Mouse (Mus musculus) liver, postnatal 0 days (tissue): ENCODE data around the gene Lypd6b. TPM values are rescaled to one million over a fixed set of nuclear protein-coding genes. Genes with fewer than 3 reads are reported as not detected.

Experiments used
- ATAC-seq: fragments of 200-750 bp; cut with Nextera tagmentation; 2 replicates; pipeline ENCODE4 v1.8.0; 2017; ENCODE audit warnings: mild to moderate bottlenecking, moderate library complexity
- DNase-seq: peaks from one replicate; pipeline ENCODE4 v3.0.0-alpha.2; 2016
- H3K27ac ChIP-seq: fragments of 300-500 bp; sonication (generic); 2 replicates; pipeline ENCODE4 v1.5.1; 2014; ENCODE audit warnings: antibody characterized with exemption, moderate library complexity, mild to moderate bottlenecking, low read depth
- H3K27me3 ChIP-seq: fragments of 300-500 bp; sonication (generic); 2 replicates; pipeline ENCODE4 v1.6.1; 2014; ENCODE audit warnings: low read length, control low read depth, mixed read lengths; ENCODE audit not compliant: insufficient read depth
- H3K36me3 ChIP-seq: fragments of 300-500 bp; sonication (generic); replicated peaks from 2 replicates; pipeline ENCODE4 v1.6.1; 2014; ENCODE audit warnings: mild to moderate bottlenecking, control low read depth, low read length, moderate library complexity, mixed read lengths; ENCODE audit not compliant: insufficient read depth
- H3K4me1 ChIP-seq: fragments of 300-500 bp; sonication (generic); 2 replicates; pipeline ENCODE4 v1.6.1; 2014; ENCODE audit warnings: antibody characterized with exemption, mild to moderate bottlenecking, control low read depth; ENCODE audit not compliant: insufficient read depth
- H3K4me2 ChIP-seq: fragments of 300-500 bp; sonication (generic); 2 replicates; pipeline ENCODE4 v1.6.1; 2014; ENCODE audit warnings: low read depth, mild to moderate bottlenecking, low read length, moderate library complexity, mixed read lengths
- H3K4me3 ChIP-seq: fragments of 300-500 bp; sonication (generic); 2 replicates; pipeline ENCODE4 v1.5.1; 2014; ENCODE audit warnings: low read depth, low read length
- H3K9ac ChIP-seq: fragments of 300-500 bp; sonication (generic); replicated peaks from 2 replicates; pipeline ENCODE4 v1.6.1; 2014; ENCODE audit warnings: mild to moderate bottlenecking, moderate library complexity
- H3K9me3 ChIP-seq: fragments of 300-500 bp; sonication (generic); 2 replicates; pipeline ENCODE4 v1.6.1; 2016; ENCODE audit warnings: mild to moderate bottlenecking, control low read depth, low read length, mixed read lengths
- CTCF ChIP-seq: sonication (generic); IDR thresholded peaks from 2 replicates; pipeline ENCODE4 v1.5.1; 2016; ENCODE audit warnings: antibody characterized with exemption, low read depth
- EP300 ChIP-seq: IDR thresholded peaks from 2 replicates; pipeline ENCODE4 v1.6.1; 2016; ENCODE audit warnings: antibody characterized with exemption, low read depth, mild to moderate bottlenecking
- whole genome bisulfite sequencing: fragments of 180-500 bp; shearing (Covaris S2); extraction: QIAGEN DNeasy Blood & Tissue Kit; methylation state at CpG from one replicate; pipeline ENCODE4 v1.1.7; 2014; ENCODE audit not compliant: insufficient replicate concordance; 5-methylcytosine and 5-hydroxymethylcytosine counted together
- polyA plus RNA-seq: library from polyadenylated mRNA; unstranded; fragments of >200 nt; fragmentation: Nextera tagmentation; extraction: Ambion mirVana; gene quantifications from 2 replicates; pipeline ENCODE4 v1.2.1, GENCODE M21; 2015

Lypd6b gene
- polyA plus RNA-seq, 1 experiment from 2014 or later: not detected

GRCm38 (mm10) chr2:49856161-49856564, 68.7 kb downstream of the Lypd6b start:
- no peak overlapping the region for H3K4me3 ChIP-seq
- H3K4me1 ChIP-seq: no peaks in the 10 kb centered on the region
- DNase-seq (no peak), ATAC-seq (no peak)
- no peaks in the 10 kb centered on the region for H3K9me3 ChIP-seq
- no peaks in the 10 kb centered on the region for H3K36me3 ChIP-seq
- H3K4me2 ChIP-seq: no peak overlapping the region
- H3K27ac ChIP-seq: no peak overlapping the region
- no peaks in the 10 kb centered on the region for H3K27me3 ChIP-seq
- 69% methylated on average over 10 of the region's 10 CpGs for WGBS
- TF ChIP-seq EP300: no peak
- TF ChIP-seq CTCF: no peak
- no peak overlapping the region for H3K9ac ChIP-seq

DNA sequence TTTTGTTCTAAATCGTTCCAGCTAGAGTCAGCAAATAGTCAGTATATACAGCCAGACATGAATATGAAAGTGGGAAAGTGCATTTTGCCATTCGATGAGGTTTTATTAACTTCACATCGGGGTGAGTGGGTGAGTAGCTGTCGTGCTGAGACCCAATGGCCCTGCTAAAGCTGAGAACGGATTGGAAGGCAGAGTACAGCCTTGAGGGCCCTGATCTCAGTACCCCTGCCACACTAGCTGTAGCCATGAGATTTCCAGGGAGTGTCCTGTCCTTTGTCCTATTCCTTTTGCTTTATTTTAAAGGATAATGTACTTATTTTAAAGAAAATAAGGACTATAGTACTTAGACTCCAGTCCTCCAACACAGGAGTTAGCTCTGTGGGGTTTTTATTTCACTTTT, 69.1 kb downstream of the Lypd6b start:
- H3K4me3 ChIP-seq: no peak overlapping the region
- no peaks in the 10 kb centered on the region for H3K36me3 ChIP-seq
- TF ChIP-seq CTCF (no peak), EP300 (no peak)
- H3K9me3 ChIP-seq: no peaks in the 10 kb centered on the region
- H3K27ac ChIP-seq: no peak overlapping the region
- H3K9ac ChIP-seq: no peak overlapping the region
- 75% methylated on average over 5 of the region's 5 CpGs for WGBS
- no peak overlapping the region for H3K4me2 ChIP-seq
- no peak for ATAC-seq
- no peaks in the 10 kb centered on the region for H3K27me3 ChIP-seq
- DNase-seq: no peak
- no peaks in the 10 kb centered on the region for H3K4me1 ChIP-seq

DNA sequence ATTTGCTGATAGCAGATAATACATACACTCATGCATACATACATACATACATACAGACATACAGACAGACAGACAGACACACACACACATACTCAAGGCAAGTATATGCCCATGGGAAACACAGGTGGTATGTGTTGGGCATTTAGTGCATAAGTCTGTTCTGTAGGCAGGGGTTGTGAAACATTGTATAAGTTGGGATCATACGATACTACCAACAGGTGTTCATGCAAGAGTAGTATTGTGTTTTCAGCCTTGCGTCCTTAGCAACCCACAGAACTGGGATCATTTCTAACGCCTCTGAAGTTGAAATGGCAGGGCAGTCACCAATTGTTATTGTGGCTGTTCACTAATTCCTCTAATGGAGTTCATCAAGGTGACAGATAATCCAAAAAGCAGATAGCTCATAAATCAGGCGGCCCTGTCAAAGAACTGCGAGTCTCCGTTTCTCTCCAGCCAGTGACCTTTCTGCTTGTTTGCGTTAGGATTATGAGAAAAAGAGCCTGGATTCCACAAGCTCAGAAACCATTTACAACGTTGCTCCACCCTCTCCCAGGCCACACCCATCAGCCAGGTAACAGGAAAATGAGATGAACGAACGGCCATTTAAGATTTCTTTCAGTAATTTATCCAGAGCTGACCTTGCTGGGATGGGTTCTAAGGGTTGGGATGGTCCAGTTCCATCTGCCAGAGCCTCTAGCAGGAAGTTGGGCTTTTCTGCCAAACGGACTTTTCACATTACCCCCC, 72.9 kb downstream of the Lypd6b start:
- no peak for DNase-seq
- WGBS: 45% methylated on average over 11 of the region's 11 CpGs
- ATAC-seq: no peak
- H3K9ac ChIP-seq: no peak overlapping the region
- TF ChIP-seq EP300 (no peak), CTCF (no peak)
- H3K27me3 ChIP-seq: no peaks in the 10 kb centered on the region
- no peak overlapping the region for H3K27ac ChIP-seq
- no peaks in the 10 kb centered on the region for H3K4me1 ChIP-seq
- no peaks in the 10 kb centered on the region for H3K36me3 ChIP-seq
- H3K4me2 ChIP-seq: no peak overlapping the region
- H3K9me3 ChIP-seq: no peaks in the 10 kb centered on the region
- no peak overlapping the region for H3K4me3 ChIP-seq

DNA sequence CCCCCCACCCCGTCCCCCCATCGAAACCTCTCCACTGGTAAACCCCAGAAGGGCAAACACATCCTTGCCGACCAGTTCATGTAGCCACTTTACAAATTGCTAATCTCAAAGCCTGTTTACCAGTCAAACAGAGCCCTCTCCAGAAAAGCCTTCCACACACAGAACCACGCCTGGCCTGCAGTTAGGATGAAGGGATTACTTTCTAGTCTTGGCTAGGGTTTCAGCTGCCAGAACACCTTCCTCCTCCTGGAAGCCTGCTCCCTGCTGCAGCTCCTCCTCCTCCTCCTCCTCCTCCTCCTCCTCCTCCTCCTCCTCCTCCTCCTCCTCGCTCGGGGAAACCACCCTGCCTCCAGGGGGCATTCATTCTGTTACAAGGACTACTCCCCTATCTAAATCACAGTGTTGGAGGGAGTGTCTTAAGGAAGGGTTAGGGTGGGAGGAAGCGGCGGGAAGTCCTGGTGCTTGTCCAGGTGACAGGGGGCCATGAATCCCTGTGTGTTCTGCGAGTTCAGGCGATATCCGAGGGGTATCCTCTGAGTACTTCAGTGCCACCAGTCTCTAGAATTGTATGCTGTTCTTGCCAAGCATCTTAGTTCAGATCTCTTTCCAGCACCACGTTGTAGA, 73.6 kb downstream of the Lypd6b start:
- 17% methylated on average over 10 of the region's 12 CpGs for WGBS
- no peak overlapping the region for H3K27ac ChIP-seq
- H3K4me3 ChIP-seq: no peak overlapping the region
- no peak overlapping the region for H3K9ac ChIP-seq
- H3K9me3 ChIP-seq: no peaks in the 10 kb centered on the region
- H3K4me1 ChIP-seq: no peaks in the 10 kb centered on the region
- DNase-seq (no peak), ATAC-seq (no peak)
- no peaks in the 10 kb centered on the region for H3K27me3 ChIP-seq
- no peak overlapping the region for H3K4me2 ChIP-seq
- TF ChIP-seq EP300 (no peak), CTCF (no peak)
- no peaks in the 10 kb centered on the region for H3K36me3 ChIP-seq

- DNase-seq (no peak), ATAC-seq (no peak)
- TF ChIP-seq CTCF (no peak), EP300 (no peak)
- Histone ChIP-seq H3K4me2 (no peak overlapping the region), H3K9me3 (no peaks in the 10 kb centered on the region), H3K4me3 (no peak overlapping the region), H3K27ac (no peak overlapping the region), H3K9ac (no peak overlapping the region), H3K4me1 (no peaks in the 10 kb centered on the region), H3K27me3 (no peaks in the 10 kb centered on the region), H3K36me3 (no peaks in the 10 kb centered on the region)
- WGBS: 36% methylated on average over 8 of the region's 8 CpGs
These were observed 74.2 kb downstream of the Lypd6b start for GRCm38 (mm10) chr2:49861658-49862057.

- no peak overlapping the region for H3K4me2 ChIP-seq
- no peaks in the 10 kb centered on the region for H3K27me3 ChIP-seq
- no peak overlapping the region for H3K9ac ChIP-seq
- H3K36me3 ChIP-seq: no peaks in the 10 kb centered on the region
- 74% methylated on average over 9 of the region's 9 CpGs for WGBS
- TF ChIP-seq CTCF: no peak
- TF ChIP-seq EP300: no peak
- H3K9me3 ChIP-seq: no peaks in the 10 kb centered on the region
- H3K4me1 ChIP-seq: no peaks in the 10 kb centered on the region
- H3K27ac ChIP-seq: no peak overlapping the region
- DNase-seq (no peak), ATAC-seq (no peak)
- no peak overlapping the region for H3K4me3 ChIP-seq
These were observed 80.8 kb downstream of the Lypd6b start for GRCm38 (mm10) chr2:49868116-49868858.
